Mouse (Mus musculus) myocyte (in vitro differentiated cells): Measurements from ENCODE around the gene Inpp4b. TPM values are rescaled to one million over a fixed set of nuclear protein-coding genes. Genes with fewer than 3 reads are reported as not detected.
A peak's percentile ranks its signal among the peaks of the same experiment; 100 is the strongest.

Experiments used
- H3K27me3 ChIP-seq: one replicate; pipeline ENCODE4 v1.6.1; 2011; ENCODE audit not compliant: control insufficient read depth, insufficient read depth, insufficient read length
- H3K36me3 ChIP-seq: one replicate; pipeline ENCODE4 v1.6.1; 2011; ENCODE audit not compliant: control insufficient read depth, insufficient read depth
- H3K4me2 ChIP-seq: one replicate; pipeline ENCODE4 v1.6.1; 2011; ENCODE audit warnings: low read depth, control low read depth
- H3K4me3 ChIP-seq: one replicate; pipeline ENCODE4 v1.5.1; 2011; ENCODE audit warnings: mild to moderate bottlenecking, control low read depth, moderate library complexity
- H3K79me2 ChIP-seq: one replicate; pipeline ENCODE4 v1.6.1; 2011; ENCODE audit not compliant: control insufficient read depth, insufficient read depth
- H3ac ChIP-seq: one replicate; pipeline ENCODE4 v1.6.1; 2011; ENCODE audit not compliant: control insufficient read depth, insufficient read length
- CEBPB ChIP-seq: IDR thresholded peaks from 2 replicates; pipeline ENCODE4 v1.6.1; 2011; ENCODE audit warnings: mild to moderate bottlenecking, moderate library complexity; ENCODE audit not compliant: poor library complexity, insufficient read depth, severe bottlenecking
- E2F4 ChIP-seq: IDR thresholded peaks from one replicate; pipeline ENCODE4 v1.6.1; 2011; ENCODE audit warnings: mild to moderate bottlenecking, control low read depth, moderate library complexity; ENCODE audit not compliant: insufficient read depth
- MAX ChIP-seq: IDR thresholded peaks from one replicate; pipeline ENCODE4 v1.6.1; 2011; ENCODE audit warnings: low read depth, mild to moderate bottlenecking, control low read depth
- MYOD1 ChIP-seq, 3 experiments: IDR thresholded peaks; one replicate each; pipeline ENCODE4 v1.6.1; 2011; ENCODE audit warnings: control low read depth in 2 of 3, low read depth in 2 of 3, mild to moderate bottlenecking in 2 of 3, moderate library complexity in 1 of 3; ENCODE audit not compliant: insufficient read length in 2 of 3, control insufficient read depth in 1 of 3
- MYOG ChIP-seq, 3 experiments: IDR thresholded peaks; one replicate each; pipeline ENCODE4 v1.6.1; 2011; ENCODE audit warnings: control low read depth in 2 of 3, low read depth in 2 of 3, mild to moderate bottlenecking in 2 of 3; ENCODE audit not compliant: insufficient read length in 2 of 3, control insufficient read depth in 1 of 3, insufficient read depth in 1 of 3
- POLR2A ChIP-seq: IDR thresholded peaks from one replicate; pipeline ENCODE4 v1.6.1; 2011; ENCODE audit warnings: low read depth, mild to moderate bottlenecking, control low read depth, moderate library complexity; ENCODE audit not compliant: insufficient read length
- POLR2AphosphoS2 ChIP-seq: IDR thresholded peaks from one replicate; pipeline ENCODE4 v1.6.1; 2011; ENCODE audit warnings: low read depth, control low read depth; ENCODE audit not compliant: insufficient read length
- REST ChIP-seq: IDR thresholded peaks from one replicate; pipeline ENCODE4 v1.6.1; 2011; ENCODE audit warnings: mild to moderate bottlenecking, control low read depth, moderate library complexity; ENCODE audit not compliant: insufficient read depth, insufficient read length
- SRF ChIP-seq: IDR thresholded peaks from one replicate; pipeline ENCODE4 v1.6.1; 2011; ENCODE audit warnings: low read depth; ENCODE audit not compliant: control insufficient read depth, insufficient read length
- TCF12 ChIP-seq: IDR thresholded peaks from one replicate; pipeline ENCODE4 v1.6.1; 2011; ENCODE audit warnings: mild to moderate bottlenecking, control low read depth; ENCODE audit not compliant: poor library complexity, insufficient read depth, severe bottlenecking
- TCF3 ChIP-seq: IDR thresholded peaks from one replicate; pipeline ENCODE4 v1.6.1; 2011; ENCODE audit warnings: low read depth, control low read depth; ENCODE audit not compliant: insufficient read length
- USF1 ChIP-seq: IDR thresholded peaks from one replicate; pipeline ENCODE4 v1.6.1; 2011; ENCODE audit warnings: low read depth, mild to moderate bottlenecking, control low read depth, moderate library complexity
- polyA plus RNA-seq: library from polyadenylated mRNA; unstranded; fragments of >200 nt; fragmentation: generic; extraction: Trizol; gene quantifications from one replicate; pipeline ENCODE4 v1.2.1, GENCODE M21; 2012; ENCODE audit warnings: missing spikeins

Inpp4b gene
- polyA plus RNA-seq, 1 experiment: 5.6 TPM

DNA sequence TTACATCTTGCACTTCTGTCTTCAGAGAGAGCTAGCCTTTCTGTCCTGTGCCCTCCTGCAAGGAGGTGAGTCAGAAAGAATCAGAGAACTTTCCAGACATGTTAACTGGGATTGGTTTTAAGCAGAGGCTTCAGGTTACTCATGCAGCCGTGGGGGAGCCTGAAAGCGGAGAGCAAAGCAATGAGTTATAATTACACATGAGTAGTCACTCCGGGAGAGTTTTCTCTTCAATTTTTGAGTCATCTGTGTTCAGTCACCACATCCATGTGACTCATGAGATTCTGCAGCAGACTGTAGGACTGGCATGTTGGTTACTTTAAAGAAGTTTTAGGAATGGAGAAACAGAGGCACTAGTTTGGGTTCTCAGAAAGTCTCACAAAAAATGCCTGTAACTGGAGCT, 524.7 kb downstream of the Inpp4b start:
- Histone ChIP-seq H3ac (no peak overlapping the region), H3K4me3 (no peak overlapping the region), H3K27me3 (no peaks in the 10 kb centered on the region), H3K36me3 (no peaks in the 10 kb centered on the region), H3K4me2 (peak overlapping the region; percentile 69), H3K79me2 (no peaks in the 10 kb centered on the region)
- peak; percentile 35 for TF ChIP-seq USF1
- no peak for TF ChIP-seq TCF3

DNA sequence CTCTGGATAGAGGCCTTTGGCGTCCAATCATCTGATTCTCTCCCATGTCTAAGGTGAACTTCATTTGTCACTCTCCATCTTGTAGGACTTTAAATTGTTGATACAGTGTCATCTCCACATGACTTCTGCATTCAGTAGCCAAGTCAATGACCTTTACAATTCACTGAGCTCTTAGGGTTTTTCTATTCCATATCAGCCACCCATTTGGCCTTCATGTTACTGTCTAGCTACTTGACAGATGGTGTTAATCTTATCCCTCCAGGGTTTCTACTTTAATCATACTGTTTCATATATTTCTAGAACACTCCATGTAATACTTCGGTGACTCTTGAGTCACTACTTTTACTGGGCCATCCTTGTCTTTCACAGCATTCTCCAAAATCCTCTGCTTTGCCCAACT, 528.1 kb downstream of the Inpp4b start:
- H3K4me3 ChIP-seq: no peak overlapping the region
- no peak overlapping the region for H3ac ChIP-seq
- no peaks in the 10 kb centered on the region for H3K27me3 ChIP-seq
- TF ChIP-seq MAX: no peak
- TF ChIP-seq CEBPB: no peak
- TF ChIP-seq POLR2AphosphoS2: no peak
- no peak for TF ChIP-seq SRF
- no peak for TF ChIP-seq MYOD1 (IDR thresholded peaks at IDR 0.05; ENCODE audit: control insufficient read depth in 1 of 3, insufficient read length in 2 of 3, low read depth in 2 of 3)
- TF ChIP-seq USF1: no peak
- TF ChIP-seq TCF12: no peak
- TF ChIP-seq POLR2A: no peak
- no peak for TF ChIP-seq REST
- TF ChIP-seq TCF3: no peak
- TF ChIP-seq E2F4: no peak
- TF ChIP-seq MYOG (IDR thresholded peaks at IDR 0.05; ENCODE audit: control insufficient read depth in 1 of 3, insufficient read depth in 1 of 3, insufficient read length in 2 of 3, low read depth in 2 of 3): no peak
- H3K36me3 ChIP-seq: no peaks in the 10 kb centered on the region
- H3K79me2 ChIP-seq: no peaks in the 10 kb centered on the region
- no peak overlapping the region for H3K4me2 ChIP-seq

DNA sequence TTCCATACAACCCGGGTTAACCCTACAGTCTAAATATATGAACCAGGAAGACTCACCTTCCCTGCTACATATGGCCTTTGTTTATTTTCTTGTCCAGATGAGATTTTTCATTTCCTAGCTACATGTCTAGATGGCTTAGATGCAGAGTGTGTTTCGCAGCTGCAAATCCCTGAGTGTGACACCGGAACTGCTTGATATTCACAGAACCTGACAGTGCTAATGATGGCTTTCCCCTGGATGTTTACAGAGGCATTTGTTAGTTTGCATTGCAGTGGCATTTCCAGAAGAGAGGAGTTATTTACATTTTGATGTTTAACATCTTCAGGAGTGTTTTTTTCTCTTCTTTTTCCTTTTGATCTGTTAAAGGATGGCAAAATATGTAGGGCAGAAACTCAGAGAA, 537.7 kb downstream of the Inpp4b start:
- Histone ChIP-seq H3K36me3 (peaks cover 4% of the 10 kb centered on the region), H3K79me2 (no peaks in the 10 kb centered on the region), H3K4me2 (no peak overlapping the region), H3K4me3 (no peak overlapping the region), H3K27me3 (no peaks in the 10 kb centered on the region), H3ac (no peak overlapping the region)
- no peak for TF ChIP-seq TCF12
- TF ChIP-seq MYOD1 (IDR thresholded peaks at IDR 0.05; ENCODE audit: control insufficient read depth in 1 of 3, insufficient read length in 2 of 3, low read depth in 2 of 3): no peak
- TF ChIP-seq CEBPB: no peak
- TF ChIP-seq POLR2A: no peak
- TF ChIP-seq SRF: no peak
- TF ChIP-seq POLR2AphosphoS2: no peak
- no peak for TF ChIP-seq TCF3
- no peak for TF ChIP-seq USF1
- no peak for TF ChIP-seq E2F4
- no peak for TF ChIP-seq MYOG (IDR thresholded peaks at IDR 0.05; ENCODE audit: control insufficient read depth in 1 of 3, insufficient read depth in 1 of 3, insufficient read length in 2 of 3, low read depth in 2 of 3)
- TF ChIP-seq REST: no peak

- Histone ChIP-seq H3K4me3 (no peak overlapping the region), H3K36me3 (no peaks in the 10 kb centered on the region), H3K79me2 (no peaks in the 10 kb centered on the region), H3K4me2 (no peak overlapping the region), H3K27me3 (no peaks in the 10 kb centered on the region), H3ac (no peak overlapping the region)
- TF ChIP-seq REST (no peak), E2F4 (no peak), TCF12 (no peak), POLR2A (no peak), USF1 (no peak), CEBPB (no peak), SRF (no peak), TCF3 (no peak), MYOG (IDR thresholded peaks at IDR 0.05; ENCODE audit: control insufficient read depth in 1 of 3, insufficient read depth in 1 of 3, insufficient read length in 2 of 3, low read depth in 2 of 3) (no peak), MAX (no peak), POLR2AphosphoS2 (no peak), MYOD1 (IDR thresholded peaks at IDR 0.05; ENCODE audit: control insufficient read depth in 1 of 3, insufficient read length in 2 of 3, low read depth in 2 of 3) (no peak)
Measured at GRCm38 (mm10) chr8:81884195-81884594, 541.8 kb downstream of the Inpp4b start.

GRCm38 (mm10) chr8:81888843-81889242, 546.5 kb downstream of the Inpp4b start:
- TF ChIP-seq MYOG (IDR thresholded peaks at IDR 0.05; ENCODE audit: control insufficient read depth in 1 of 3, insufficient read depth in 1 of 3, insufficient read length in 2 of 3, low read depth in 2 of 3) (no peak), USF1 (no peak), REST (no peak), MAX (no peak), POLR2AphosphoS2 (no peak), CEBPB (no peak), TCF12 (no peak), TCF3 (no peak), MYOD1 (IDR thresholded peaks at IDR 0.05; ENCODE audit: control insufficient read depth in 1 of 3, insufficient read length in 2 of 3, low read depth in 2 of 3) (no peak), SRF (no peak), POLR2A (no peak), E2F4 (no peak)
- Histone ChIP-seq H3K36me3 (no peaks in the 10 kb centered on the region), H3K79me2 (no peaks in the 10 kb centered on the region), H3ac (no peak overlapping the region), H3K27me3 (no peaks in the 10 kb centered on the region), H3K4me3 (no peak overlapping the region), H3K4me2 (no peak overlapping the region)
